Mouse (Mus musculus): ENCODE data around the gene Slc26a6.

DNA sequence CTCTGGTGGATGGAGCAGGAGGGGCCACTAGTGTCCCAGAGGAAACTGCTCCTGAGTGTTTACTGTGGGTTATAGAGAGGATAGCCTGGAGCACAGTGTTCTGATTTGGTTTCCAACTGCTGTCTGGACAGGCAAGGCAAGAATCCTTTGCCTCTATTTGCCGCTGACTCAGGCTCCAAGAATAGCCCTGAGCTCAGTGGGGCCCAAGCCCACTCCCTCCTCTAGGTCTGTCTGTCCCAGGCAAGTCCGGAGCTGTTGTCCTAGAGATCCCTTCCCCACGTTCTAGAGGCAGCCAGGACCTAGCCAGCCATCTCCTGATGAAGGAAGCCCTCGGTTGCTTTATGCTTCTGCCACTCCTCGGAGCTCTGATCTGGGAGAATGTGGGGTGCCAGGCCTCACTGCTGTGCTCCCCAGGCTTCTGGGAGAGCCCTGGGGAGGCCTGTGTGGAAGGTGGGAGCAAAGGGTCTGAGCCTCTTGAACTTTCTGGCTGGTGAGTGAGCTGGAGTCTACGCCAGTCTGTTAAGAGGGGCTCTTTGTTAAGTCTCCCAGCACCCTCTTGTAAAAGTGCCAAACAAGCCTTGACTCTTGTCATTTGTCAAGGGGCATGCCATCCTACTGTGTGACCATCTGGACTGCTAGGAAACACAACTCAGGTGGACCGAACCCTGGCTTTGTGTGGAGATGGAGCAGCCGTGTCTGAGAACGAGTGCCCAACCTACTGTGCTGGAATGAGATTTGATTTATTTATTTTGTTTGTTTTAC lies 97.1 kb downstream of the Slc26a6 start:
- no peak for TF ChIP-seq POLR2A (IDR thresholded peaks at IDR 0.05; ENCODE audit: control insufficient read depth, low read depth, low read length)
- TF ChIP-seq CTCF (IDR thresholded peaks at IDR 0.05; ENCODE audit: control insufficient read depth, insufficient read depth, insufficient replicate concordance, low read depth, low read length) = no peak

All from testis, adult 2 months (tissue).